Mouse (Mus musculus) adrenal gland, adult (tissue): ENCODE results near the gene Asna1.
A peak's percentile ranks its signal among the peaks of the same experiment; 100 is the strongest.

Experiments used
- DNase-seq, 2 experiments: peaks; one replicate each; pipeline ENCODE4 v3.0.0; 2022 to 2023; ENCODE audit warnings: low spot score in 1 of 2; ENCODE audit not compliant: inconsistent age in 2 of 2

Asna1 gene

GRCm38 (mm10) chr8:85025098-85025932, at the start of gene Asna1:
Gene Asna1, minus strand, starts transcription at chr8:85025281.
- peak; percentile 84 to 96 for DNase-seq

- no peak for DNase-seq
Measured at GRCm38 (mm10) chr8:85074617-85075016, 49.5 kb upstream of the Asna1 start.

- DNase-seq: no peak
Measured at GRCm38 (mm10) chr8:85074167-85074566, 49.1 kb upstream of the Asna1 start.

- no peak for DNase-seq
Measured at GRCm38 (mm10) chr8:85073041-85073612, 48.0 kb upstream of the Asna1 start.

- DNase-seq: no peak
Measured at GRCm38 (mm10) chr8:85072364-85072929, 47.4 kb upstream of the Asna1 start.

GRCm38 (mm10) chr8:85071514-85072281, 46.6 kb upstream of the Asna1 start, which contains the start of gene Dhps:
Gene Dhps, plus strand, starts transcription at chr8:85071757.
- DNase-seq: peak; percentile 93 to 96

- peak in 1 of 2 experiments; percentile 71 for DNase-seq
Measured at GRCm38 (mm10) chr8:85071041-85071440, 46.0 kb upstream of the Asna1 start.

- no peak for DNase-seq
Measured at GRCm38 (mm10) chr8:85067982-85068381, 42.9 kb upstream of the Asna1 start, which contains the start of gene Gm5741. Gene Gm5741, minus strand, starts transcription at chr8:85067982.

- no peak for DNase-seq
Measured at GRCm38 (mm10) chr8:85067155-85067554, 42.1 kb upstream of the Asna1 start.

- no peak for DNase-seq
Measured at GRCm38 (mm10) chr8:85065213-85065612, 40.1 kb upstream of the Asna1 start.

GRCm38 (mm10) chr8:85062603-85063002, 37.5 kb upstream of the Asna1 start:
- no peak for DNase-seq

- DNase-seq: peak; percentile 89 to 96
Measured at GRCm38 (mm10) chr8:85059879-85060616, 35.0 kb upstream of the Asna1 start, which contains the start of gene Fbxw9. Gene Fbxw9, plus strand, starts transcription at chr8:85060055.

GRCm38 (mm10) chr8:85057367-85057766, 32.3 kb upstream of the Asna1 start:
- DNase-seq: peak in 1 of 2 experiments; percentile 71

- no peak for DNase-seq
Measured at GRCm38 (mm10) chr8:85043619-85044018, 18.5 kb upstream of the Asna1 start.

GRCm38 (mm10) chr8:85037681-85038531, 12.8 kb upstream of the Asna1 start:
- peak; percentile 63 to 88 for DNase-seq

- DNase-seq: no peak
Measured at GRCm38 (mm10) chr8:85037366-85037680, 12.2 kb upstream of the Asna1 start.

GRCm38 (mm10) chr8:85036718-85037365, 11.8 kb upstream of the Asna1 start, which contains the start of gene Tnpo2:
Gene Tnpo2, plus strand, starts transcription at chr8:85036915.
- DNase-seq: peak; percentile 92 to 98

- DNase-seq: no peak
Measured at GRCm38 (mm10) chr8:85036381-85036717, 11.3 kb upstream of the Asna1 start.

GRCm38 (mm10) chr8:85035728-85036310, 10.7 kb upstream of the Asna1 start:
- peak; percentile 45 to 82 for DNase-seq
